Mouse (Mus musculus) gastrocnemius, postnatal 10 days (tissue): ENCODE data around the gene Card19. TPM values are rescaled to one million over a fixed set of nuclear protein-coding genes. Genes with fewer than 3 reads are reported as not detected.

Experiments
- DNase-seq: peaks from one replicate; pipeline ENCODE4 v3.0.0; 2021; ENCODE audit warnings: mixed read lengths
- total RNA-seq, 2 experiments: library from RNA; stranded (reverse); gene quantifications; 2 replicates each; pipeline ENCODE4 v1.2.3; 2021

Gene Card19
- total RNA-seq, 2 experiments from 2014 or later: 49.9 to 62.0 TPM

GRCm38 (mm10) chr13:49225633-49226032, 9.8 kb upstream of the Card19 start:
- no peak for DNase-seq

GRCm38 (mm10) chr13:49225159-49225558, 9.3 kb upstream of the Card19 start:
- DNase-seq: no peak

DNA sequence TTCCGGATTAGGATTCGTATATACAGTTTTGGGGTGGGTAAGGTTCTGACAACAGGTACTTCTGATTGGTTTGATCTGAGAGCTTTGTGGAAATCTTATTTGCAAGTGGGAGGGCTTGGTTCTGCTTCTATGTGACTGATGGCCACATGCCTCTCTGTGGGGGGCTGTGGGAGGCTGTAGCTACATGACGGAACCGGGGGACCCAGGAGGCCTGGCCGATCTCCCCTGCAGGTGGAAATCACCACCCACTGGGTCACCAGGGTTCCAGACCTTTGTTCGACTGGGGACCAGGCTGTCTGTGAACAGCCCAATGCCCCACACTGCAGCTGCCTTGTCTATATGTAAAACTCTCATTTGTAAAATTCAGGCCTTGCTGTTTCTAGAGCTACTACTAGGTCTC, 8.9 kb upstream of the Card19 start:
- DNase-seq: no peak

- no peak for DNase-seq
Measured at GRCm38 (mm10) chr13:49224314-49224713, 8.5 kb upstream of the Card19 start.

DNA sequence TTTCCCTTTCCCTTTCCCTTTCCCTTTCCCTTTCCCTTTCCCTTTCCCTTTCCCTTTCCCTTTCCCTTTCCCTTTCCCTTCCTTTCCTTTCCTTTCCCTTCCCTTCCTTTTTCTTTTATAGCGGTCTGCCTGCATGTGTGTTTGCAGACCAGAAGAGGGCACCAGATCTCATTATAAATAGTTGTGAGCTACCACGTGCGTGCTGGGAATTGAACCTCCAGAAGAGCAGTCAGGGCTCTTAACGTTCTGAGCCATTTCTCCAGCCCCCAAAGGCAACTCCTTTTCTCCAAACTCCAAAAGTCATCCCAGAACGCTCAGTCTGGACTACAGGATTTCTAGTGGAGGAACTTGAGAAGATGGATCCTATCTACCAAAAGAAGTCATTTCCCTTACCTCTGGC, 5.1 kb upstream of the Card19 start:
- no peak for DNase-seq

GRCm38 (mm10) chr13:49219367-49219766, 3.5 kb upstream of the Card19 start:
- no peak for DNase-seq

- DNase-seq: no peak
Measured at GRCm38 (mm10) chr13:49218651-49219050, 2.8 kb upstream of the Card19 start.

GRCm38 (mm10) chr13:49216808-49217561, 1.1 kb upstream of the Card19 start:
- DNase-seq: no peak

DNA sequence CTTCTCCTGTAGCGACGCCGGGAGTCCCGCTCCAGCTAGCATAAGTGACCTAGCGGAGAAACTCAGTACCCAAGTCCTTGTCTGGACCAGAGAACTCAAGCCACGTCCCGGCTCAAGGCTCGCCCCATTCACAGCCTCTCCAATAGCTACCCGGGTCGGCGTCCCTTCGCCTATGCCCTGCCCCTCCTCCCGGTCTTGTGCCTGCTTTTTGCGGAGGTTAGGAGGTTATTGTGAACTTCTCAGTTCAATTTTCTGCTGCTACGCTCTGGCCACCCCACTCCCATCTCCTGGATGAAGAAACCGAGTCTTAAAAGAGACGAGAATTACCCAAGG, 349 bp upstream of the Card19 start:
- DNase-seq: no peak

DNA sequence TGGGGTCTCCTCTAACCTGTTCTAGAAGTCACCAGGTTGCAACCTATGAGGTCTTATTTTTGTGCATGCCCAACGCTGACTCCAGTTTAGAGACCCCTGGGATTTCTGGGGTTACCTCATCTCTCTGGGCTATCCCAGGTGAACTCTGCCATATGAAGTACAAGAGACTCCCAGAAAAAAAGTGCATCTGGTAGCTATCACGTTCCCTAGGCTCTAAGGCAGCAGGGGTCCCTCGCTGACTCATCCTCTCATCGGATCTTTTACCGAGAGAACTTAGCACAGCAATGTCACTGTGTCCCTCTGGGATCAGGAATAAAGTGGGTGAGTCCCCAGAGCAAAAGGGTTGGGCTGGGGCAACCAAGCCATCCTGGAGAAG, 721 bp downstream of the Card19 start:
- no peak for DNase-seq

DNA sequence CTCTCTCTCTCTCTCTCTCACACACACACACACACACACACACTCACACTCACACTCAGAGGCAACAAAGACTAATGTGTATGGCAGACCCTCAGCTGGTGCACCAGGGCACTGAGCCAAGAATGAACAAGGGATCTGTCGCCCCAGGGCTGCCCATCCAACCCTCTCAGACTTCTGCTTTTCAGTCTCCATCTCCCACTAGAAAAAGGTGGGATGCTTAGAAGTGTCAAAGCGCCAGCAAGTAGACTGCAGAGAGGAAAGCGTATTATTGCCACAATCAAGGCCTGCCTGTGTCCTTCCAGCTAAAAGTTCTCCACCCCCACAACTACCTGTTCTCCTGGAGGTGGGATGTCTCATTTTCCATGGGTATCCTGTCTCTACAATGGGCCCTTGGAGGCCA, 1.4 kb downstream of the Card19 start:
- no peak for DNase-seq

GRCm38 (mm10) chr13:49213531-49213932, 2.3 kb downstream of the Card19 start:
- DNase-seq: no peak

GRCm38 (mm10) chr13:49212711-49213500, 2.9 kb downstream of the Card19 start:
- DNase-seq: no peak

- DNase-seq: no peak
Measured at GRCm38 (mm10) chr13:49209306-49209705, 6.5 kb downstream of the Card19 start.

DNA sequence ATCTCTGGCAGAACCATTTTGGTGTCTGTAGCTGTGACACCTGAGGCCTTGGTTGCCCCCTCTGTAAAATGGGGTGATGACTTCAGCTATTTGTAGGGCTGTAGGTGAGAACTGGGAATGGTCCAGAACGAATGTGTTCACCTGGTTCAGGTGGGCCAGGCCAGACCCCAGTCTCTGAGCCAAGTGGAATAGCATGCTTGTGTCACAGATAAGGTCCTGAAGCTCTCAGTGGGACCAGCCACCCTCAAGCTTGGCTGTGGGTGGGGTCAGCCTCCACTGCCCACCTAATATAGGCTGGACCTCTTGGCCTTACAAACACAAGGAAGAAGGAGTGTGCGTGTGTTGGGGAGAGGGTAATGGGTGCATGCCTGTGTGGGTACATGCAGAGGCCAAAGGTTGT, 9.5 kb downstream of the Card19 start:
- no peak for DNase-seq

DNA sequence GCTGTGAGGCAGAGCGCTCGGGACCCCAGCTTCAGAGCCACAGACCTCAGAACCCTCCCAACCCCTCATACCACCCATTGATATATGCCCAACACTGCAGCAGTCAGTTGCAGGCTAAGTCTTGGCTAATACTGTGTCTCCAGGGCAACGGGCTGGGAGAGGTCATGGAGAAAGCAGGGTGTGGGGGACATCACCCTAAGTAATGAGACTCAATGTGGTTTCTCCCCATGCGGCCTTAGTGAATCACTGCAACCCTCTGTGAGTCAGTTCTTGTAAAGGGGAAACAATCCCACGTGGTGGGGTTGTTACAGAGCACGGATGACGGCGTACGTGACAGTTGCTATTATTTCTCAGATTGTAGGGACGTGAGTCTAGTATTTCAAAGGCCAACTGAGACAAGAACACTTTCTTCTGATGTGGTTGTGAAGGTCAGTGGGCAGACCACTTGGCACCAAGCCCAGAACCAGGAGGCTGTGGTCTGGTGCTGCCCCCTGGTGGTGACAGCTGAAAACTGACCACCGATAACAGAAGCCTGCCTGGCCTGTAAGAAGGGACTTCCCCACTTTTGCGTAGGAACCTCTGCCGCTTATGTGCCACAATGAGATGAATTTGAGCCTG, 10.3 kb downstream of the Card19 start:
- DNase-seq: peak; percentile 88

- DNase-seq: no peak
Measured at GRCm38 (mm10) chr13:49202556-49202955, 13.3 kb downstream of the Card19 start.

GRCm38 (mm10) chr13:49200688-49201087, 15.1 kb downstream of the Card19 start:
- DNase-seq: no peak

DNA sequence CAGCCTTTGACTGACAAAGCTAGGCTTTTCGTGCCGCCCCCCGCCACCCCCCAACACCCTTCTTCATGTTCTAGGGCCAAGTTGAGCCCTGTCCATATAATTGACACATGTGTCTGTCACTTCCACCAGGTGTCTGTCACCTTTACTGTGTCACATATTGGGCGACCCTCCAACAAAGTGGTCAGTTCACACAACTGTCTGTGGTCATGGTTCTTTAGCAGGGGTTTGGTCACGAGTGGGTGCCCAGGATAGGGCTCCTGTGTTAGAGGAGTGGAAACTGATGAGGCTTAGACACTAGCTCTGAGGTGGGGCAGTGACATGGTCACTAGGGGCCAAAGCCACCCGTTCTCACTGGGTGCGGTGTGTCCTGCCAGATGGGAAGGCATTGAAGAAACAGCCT, 15.9 kb downstream of the Card19 start:
- no peak for DNase-seq

DNA sequence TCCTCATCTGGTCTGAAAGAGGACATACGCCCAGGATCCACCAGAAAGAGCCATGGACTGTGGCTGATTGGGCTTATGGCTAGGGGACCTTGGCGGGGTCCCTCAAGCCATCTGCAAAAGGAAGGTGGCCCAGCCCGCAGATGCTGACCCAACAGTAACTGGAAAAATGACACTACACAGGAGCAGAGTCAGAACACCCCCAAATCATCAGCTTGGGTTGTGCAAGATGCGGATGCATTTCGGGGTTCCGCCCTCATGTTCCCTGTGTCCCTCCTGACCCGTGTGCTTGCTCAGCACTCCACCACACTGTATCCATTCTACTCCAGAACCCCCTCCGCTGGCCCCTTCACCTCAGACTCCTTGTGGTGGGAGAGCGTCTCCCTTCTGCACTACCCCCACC, 17.1 kb downstream of the Card19 start:
- no peak for DNase-seq

DNA sequence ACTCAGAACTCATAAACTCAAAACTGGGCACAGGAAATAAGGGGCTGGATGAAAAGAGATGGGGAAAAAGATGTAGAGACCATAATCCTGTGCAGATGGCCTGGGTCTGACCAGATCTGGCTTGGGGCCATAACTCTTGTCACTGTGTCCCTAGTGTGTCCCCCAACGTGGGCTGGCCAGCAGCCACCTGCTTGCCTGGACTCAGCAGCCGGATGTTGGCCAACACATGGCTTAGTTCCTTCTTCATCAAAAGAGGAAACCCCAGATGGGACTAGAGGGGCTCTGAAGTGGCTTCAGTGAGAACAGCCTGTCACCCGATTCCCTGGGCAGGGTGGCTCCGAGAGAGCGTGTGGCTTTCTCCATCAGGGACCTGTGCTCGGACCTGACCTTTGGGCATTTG, 19.1 kb downstream of the Card19 start:
- no peak for DNase-seq

GRCm38 (mm10) chr13:49196211-49196610, 19.6 kb downstream of the Card19 start:
- DNase-seq: no peak

DNA sequence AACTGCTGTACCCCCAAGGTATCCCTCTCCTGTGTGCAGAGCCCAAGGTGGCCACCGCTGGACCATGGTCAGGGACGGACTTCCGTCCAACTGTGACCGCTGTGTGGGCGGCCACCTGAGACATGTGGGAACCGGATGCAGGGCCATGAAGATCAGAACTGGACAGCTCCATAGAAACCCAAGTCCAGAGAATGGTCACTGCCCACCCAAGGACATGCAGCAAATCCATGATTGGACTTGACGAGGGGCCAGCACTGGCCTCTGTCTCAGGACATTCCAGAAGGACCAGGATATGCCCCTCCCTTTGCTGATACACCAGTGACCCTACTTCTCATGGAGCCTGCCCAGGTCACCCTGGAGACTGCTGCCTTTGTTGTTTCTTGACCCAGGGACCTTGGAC, 20.2 kb downstream of the Card19 start:
- no peak for DNase-seq

DNA sequence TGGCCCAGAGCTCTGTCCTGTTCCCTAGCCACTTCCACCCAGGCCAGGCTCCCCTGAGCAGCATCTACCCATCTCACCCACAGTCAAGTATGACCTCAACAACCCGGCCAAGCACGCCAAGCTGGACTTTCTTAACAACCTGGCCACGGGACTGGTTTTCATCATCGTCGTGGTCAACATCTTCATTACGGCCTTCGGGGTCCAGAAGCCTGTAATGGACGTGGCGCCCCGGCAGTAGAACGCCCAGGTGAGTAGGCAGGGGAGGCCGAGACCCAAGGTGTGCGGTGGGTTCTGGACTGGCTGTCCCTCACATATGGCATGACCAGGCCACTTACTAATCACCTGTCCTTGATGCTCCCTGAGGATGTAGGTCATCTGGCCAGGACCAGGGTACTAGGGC, 21.0 kb downstream of the Card19 start:
- DNase-seq: no peak
